Mouse (Mus musculus) myocyte (in vitro differentiated cells): ENCODE measurements at regions not wholly inside any gene's neighbourhood (a gene's known extent, or its start where the extent isn't known, plus 50 kb on each side); places are given as distances from the start of the nearest gene placed in this dataset.

Source experiments
- CEBPB ChIP-seq: IDR thresholded peaks from 2 replicates; pipeline ENCODE4 v1.6.1; 2011; ENCODE audit warnings: mild to moderate bottlenecking, moderate library complexity; ENCODE audit not compliant: poor library complexity, insufficient read depth, severe bottlenecking
- E2F4 ChIP-seq: IDR thresholded peaks from one replicate; pipeline ENCODE4 v1.6.1; 2011; ENCODE audit warnings: mild to moderate bottlenecking, control low read depth, moderate library complexity; ENCODE audit not compliant: insufficient read depth
- MAX ChIP-seq: IDR thresholded peaks from one replicate; pipeline ENCODE4 v1.6.1; 2011; ENCODE audit warnings: low read depth, mild to moderate bottlenecking, control low read depth
- MYOD1 ChIP-seq, 3 experiments: IDR thresholded peaks; one replicate each; pipeline ENCODE4 v1.6.1; 2011; ENCODE audit warnings: control low read depth in 2 of 3, low read depth in 2 of 3, mild to moderate bottlenecking in 2 of 3, moderate library complexity in 1 of 3; ENCODE audit not compliant: insufficient read length in 2 of 3, control insufficient read depth in 1 of 3
- MYOG ChIP-seq, 3 experiments: IDR thresholded peaks; one replicate each; pipeline ENCODE4 v1.6.1; 2011; ENCODE audit warnings: control low read depth in 2 of 3, low read depth in 2 of 3, mild to moderate bottlenecking in 2 of 3; ENCODE audit not compliant: insufficient read length in 2 of 3, control insufficient read depth in 1 of 3, insufficient read depth in 1 of 3
- POLR2A ChIP-seq: IDR thresholded peaks from one replicate; pipeline ENCODE4 v1.6.1; 2011; ENCODE audit warnings: low read depth, mild to moderate bottlenecking, control low read depth, moderate library complexity; ENCODE audit not compliant: insufficient read length
- POLR2AphosphoS2 ChIP-seq: IDR thresholded peaks from one replicate; pipeline ENCODE4 v1.6.1; 2011; ENCODE audit warnings: low read depth, control low read depth; ENCODE audit not compliant: insufficient read length
- REST ChIP-seq: IDR thresholded peaks from one replicate; pipeline ENCODE4 v1.6.1; 2011; ENCODE audit warnings: mild to moderate bottlenecking, control low read depth, moderate library complexity; ENCODE audit not compliant: insufficient read depth, insufficient read length
- SRF ChIP-seq: IDR thresholded peaks from one replicate; pipeline ENCODE4 v1.6.1; 2011; ENCODE audit warnings: low read depth; ENCODE audit not compliant: control insufficient read depth, insufficient read length
- TCF12 ChIP-seq: IDR thresholded peaks from one replicate; pipeline ENCODE4 v1.6.1; 2011; ENCODE audit warnings: mild to moderate bottlenecking, control low read depth; ENCODE audit not compliant: poor library complexity, insufficient read depth, severe bottlenecking
- USF1 ChIP-seq: IDR thresholded peaks from one replicate; pipeline ENCODE4 v1.6.1; 2011; ENCODE audit warnings: low read depth, mild to moderate bottlenecking, control low read depth, moderate library complexity

- peak in 2 of 3 experiments; percentile 78 to 89 for TF ChIP-seq MYOD1 (IDR thresholded peaks at IDR 0.05; ENCODE audit: control insufficient read depth in 1 of 3, insufficient read length in 2 of 3, low read depth in 2 of 3)
- TF ChIP-seq POLR2AphosphoS2, result no peak
- TF ChIP-seq REST, result no peak
- no peak for TF ChIP-seq CEBPB
- no peak for TF ChIP-seq POLR2A
- no peak for TF ChIP-seq USF1
- TF ChIP-seq MYOG (IDR thresholded peaks at IDR 0.05; ENCODE audit: control insufficient read depth in 1 of 3, insufficient read depth in 1 of 3, insufficient read length in 2 of 3, low read depth in 2 of 3), result peak in 2 of 3 experiments; percentile 55 to 85
- TF ChIP-seq TCF12, result peak; percentile 56
- TF ChIP-seq MAX, result no peak
- TF ChIP-seq SRF, result no peak
- no peak for TF ChIP-seq E2F4
Observed at GRCm38 (mm10) chr3:105133011-105133410, 66.4 kb downstream of the 4930564D02Rik start.
